Mouse (Mus musculus): ENCODE results near the gene Pold2. TPM values are rescaled to one million over a fixed set of nuclear protein-coding genes. Genes with fewer than 3 reads are reported as not detected.
"Not testable (repeated sequence)": the region's sequence is repeated elsewhere in the genome, so short reads cannot be mapped to it uniquely, and the experiment has no call there.

Pold2 gene
- polyA plus RNA-seq, 1 experiment from 2014 or later, result 128 TPM

DNA sequence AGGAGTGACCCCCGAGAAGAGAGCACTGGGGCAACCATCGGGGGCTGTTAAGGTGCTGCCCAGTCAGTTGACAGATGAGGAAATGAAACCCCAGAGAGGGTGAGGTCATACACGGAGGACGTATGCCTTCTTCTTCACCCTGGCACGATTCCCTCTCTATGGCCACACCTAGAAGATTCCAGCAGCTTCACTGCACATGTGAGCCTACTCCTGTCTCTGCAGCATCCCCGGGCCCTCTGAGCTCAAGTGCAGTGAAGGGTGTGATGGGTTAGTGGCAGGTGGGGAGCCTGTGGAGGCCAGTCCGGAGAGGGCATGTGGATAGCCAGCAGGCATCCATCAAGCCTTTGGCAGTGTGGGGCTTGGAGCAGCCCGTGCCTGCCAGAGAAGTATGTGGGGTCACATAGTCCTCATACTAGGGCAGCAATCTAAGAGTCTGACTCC, 14.1 kb upstream of the Pold2 start:
- Histone ChIP-seq H3K9me3 (ENCODE audit: control insufficient read depth, low read length) (no peaks in the 10 kb centered on the region), H3K27me3 (ENCODE audit: control insufficient read depth, insufficient read depth, low read length) (no peaks in the 10 kb centered on the region), H3K9ac (ENCODE audit: low read depth, low read length) (no peak overlapping the region), H3K4me3 (ENCODE audit: low read length) (no peak overlapping the region), H3K4me1 (ENCODE audit: control insufficient read depth, insufficient read depth, low read length) (peaks cover 30% of the 10 kb centered on the region), H3K36me3 (ENCODE audit: control insufficient read depth, insufficient read depth, low read length) (no peaks in the 10 kb centered on the region), H3K27ac (ENCODE audit: low read depth, low read length) (peak overlapping the region; percentile 10; the same call in 1 of the 2 replicates), H3K4me2 (replicated peaks; ENCODE audit: low read depth, low read length) (no peak overlapping the region)
- peak; percentile 90 for ATAC-seq (ENCODE audit: low FRiP score, low TSS enrichment)
- WGBS, result 22% methylated on average over 8 of the region's 8 CpGs

GRCm38 (mm10) chr11:5888563-5888962, 10.5 kb upstream of the Pold2 start:
- H3K36me3 ChIP-seq (ENCODE audit: control insufficient read depth, insufficient read depth, low read length); ATAC-seq (ENCODE audit: low FRiP score, low TSS enrichment); H3K4me3 ChIP-seq (ENCODE audit: low read length); H3K9me3 ChIP-seq (ENCODE audit: control insufficient read depth, low read length); H3K27me3 ChIP-seq (ENCODE audit: control insufficient read depth, insufficient read depth, low read length); H3K9ac ChIP-seq (ENCODE audit: low read depth, low read length); H3K27ac ChIP-seq (ENCODE audit: low read depth, low read length); H3K4me2 ChIP-seq (replicated peaks; ENCODE audit: low read depth, low read length): not testable (repeated sequence)
- peaks cover 19% of the 10 kb centered on the region; the same call in 1 of the 2 replicates for H3K4me1 ChIP-seq (ENCODE audit: control insufficient read depth, insufficient read depth, low read length)
- 65% methylated on average over 4 of the region's 5 CpGs for WGBS

DNA sequence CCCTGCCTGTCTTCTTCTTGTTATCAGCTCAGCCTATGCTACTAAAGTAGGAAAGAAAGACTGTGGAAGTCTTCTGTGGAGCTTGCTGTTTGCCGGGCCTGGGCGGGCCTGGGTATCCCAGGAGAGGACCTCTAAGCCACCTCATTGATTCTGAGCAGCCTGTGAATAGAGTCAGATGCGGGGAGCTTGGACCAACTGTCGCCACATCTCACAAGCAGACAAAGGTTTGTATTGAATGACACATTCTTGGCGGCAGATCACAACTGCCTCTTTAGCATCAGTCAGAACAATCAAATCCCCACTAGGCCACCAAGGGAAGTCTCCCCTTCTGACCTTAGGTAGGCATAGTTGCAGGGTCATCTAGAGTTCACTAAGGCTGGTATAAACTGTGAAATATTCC, 9.2 kb upstream of the Pold2 start:
- Histone ChIP-seq H3K9ac (ENCODE audit: low read depth, low read length) (no peak overlapping the region), H3K4me2 (replicated peaks; ENCODE audit: low read depth, low read length) (no peak overlapping the region), H3K9me3 (ENCODE audit: control insufficient read depth, low read length) (no peaks in the 10 kb centered on the region), H3K27ac (ENCODE audit: low read depth, low read length) (no peak overlapping the region), H3K4me1 (ENCODE audit: control insufficient read depth, insufficient read depth, low read length) (peaks cover 7% of the 10 kb centered on the region; the same call in 1 of the 2 replicates), H3K27me3 (ENCODE audit: control insufficient read depth, insufficient read depth, low read length) (no peaks in the 10 kb centered on the region), H3K4me3 (ENCODE audit: low read length) (no peak overlapping the region), H3K36me3 (ENCODE audit: control insufficient read depth, insufficient read depth, low read length) (no peaks in the 10 kb centered on the region)
- no peak for ATAC-seq (ENCODE audit: low FRiP score, low TSS enrichment)
- WGBS, result 64% methylated on average over 5 of the region's 5 CpGs

DNA sequence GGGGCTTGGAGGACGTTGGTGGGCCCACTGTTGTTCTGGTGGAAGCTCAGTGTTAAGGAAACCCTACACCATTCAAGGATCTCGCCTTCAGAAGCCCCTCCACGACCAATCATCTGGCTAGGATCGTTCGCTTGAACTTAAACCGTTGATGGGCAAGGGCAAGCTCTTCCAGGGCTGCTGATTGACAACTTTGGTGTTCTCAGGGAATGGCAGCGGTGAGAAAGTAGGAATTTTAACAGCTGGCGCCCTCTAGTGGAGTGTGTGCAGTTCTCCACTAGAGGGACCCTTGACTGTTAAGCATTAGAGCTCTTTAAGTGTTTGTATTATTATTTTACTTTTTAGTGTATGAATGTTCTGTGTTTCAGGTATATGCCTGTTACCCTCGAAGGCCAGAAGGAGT, 8.1 kb upstream of the Pold2 start:
- no peaks in the 10 kb centered on the region for H3K4me1 ChIP-seq (ENCODE audit: control insufficient read depth, insufficient read depth, low read length)
- H3K4me2 ChIP-seq (replicated peaks; ENCODE audit: low read depth, low read length), result no peak overlapping the region
- H3K9ac ChIP-seq (ENCODE audit: low read depth, low read length), result no peak overlapping the region
- 15% methylated on average over 9 of the region's 9 CpGs for WGBS
- no peaks in the 10 kb centered on the region for H3K27me3 ChIP-seq (ENCODE audit: control insufficient read depth, insufficient read depth, low read length)
- H3K4me3 ChIP-seq (ENCODE audit: low read length), result no peak overlapping the region
- H3K27ac ChIP-seq (ENCODE audit: low read depth, low read length), result no peak overlapping the region
- no peaks in the 10 kb centered on the region for H3K36me3 ChIP-seq (ENCODE audit: control insufficient read depth, insufficient read depth, low read length)
- ATAC-seq (ENCODE audit: low FRiP score, low TSS enrichment), result peak; percentile 44; the same call in 1 of the 2 replicates
- H3K9me3 ChIP-seq (ENCODE audit: control insufficient read depth, low read length), result no peaks in the 10 kb centered on the region

DNA sequence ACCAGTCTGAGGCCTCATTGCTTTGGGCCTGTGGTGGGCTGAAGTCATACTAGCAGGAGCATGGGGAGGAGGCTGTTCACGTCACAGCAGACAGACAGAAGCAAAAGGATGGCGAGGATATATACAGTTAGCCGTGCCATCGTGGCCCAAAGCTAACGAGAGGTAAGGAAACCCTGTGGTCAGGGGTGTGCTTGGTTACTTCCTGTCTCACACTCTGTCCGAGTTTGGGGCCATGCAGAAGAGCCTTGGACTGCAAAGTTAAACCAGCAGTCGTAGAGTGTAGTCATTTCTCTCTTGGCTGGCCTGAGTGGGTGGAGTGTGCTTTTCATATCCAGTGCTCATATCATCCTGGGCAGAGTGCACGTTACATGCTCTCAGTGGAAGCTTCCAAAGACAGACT, 4.4 kb upstream of the Pold2 start:
- Histone ChIP-seq H3K27me3 (ENCODE audit: control insufficient read depth, insufficient read depth, low read length) (no peaks in the 10 kb centered on the region), H3K4me1 (ENCODE audit: control insufficient read depth, insufficient read depth, low read length) (peaks cover 4% of the 10 kb centered on the region; the same call in 1 of the 2 replicates), H3K9ac (ENCODE audit: low read depth, low read length) (no peak overlapping the region), H3K4me2 (replicated peaks; ENCODE audit: low read depth, low read length) (no peak overlapping the region), H3K9me3 (ENCODE audit: control insufficient read depth, low read length) (no peaks in the 10 kb centered on the region), H3K4me3 (ENCODE audit: low read length) (no peak overlapping the region), H3K27ac (ENCODE audit: low read depth, low read length) (no peak overlapping the region), H3K36me3 (ENCODE audit: control insufficient read depth, insufficient read depth, low read length) (no peaks in the 10 kb centered on the region)
- WGBS, result 66% methylated on average over 8 of the region's 8 CpGs
- no peak for ATAC-seq (ENCODE audit: low FRiP score, low TSS enrichment)

DNA sequence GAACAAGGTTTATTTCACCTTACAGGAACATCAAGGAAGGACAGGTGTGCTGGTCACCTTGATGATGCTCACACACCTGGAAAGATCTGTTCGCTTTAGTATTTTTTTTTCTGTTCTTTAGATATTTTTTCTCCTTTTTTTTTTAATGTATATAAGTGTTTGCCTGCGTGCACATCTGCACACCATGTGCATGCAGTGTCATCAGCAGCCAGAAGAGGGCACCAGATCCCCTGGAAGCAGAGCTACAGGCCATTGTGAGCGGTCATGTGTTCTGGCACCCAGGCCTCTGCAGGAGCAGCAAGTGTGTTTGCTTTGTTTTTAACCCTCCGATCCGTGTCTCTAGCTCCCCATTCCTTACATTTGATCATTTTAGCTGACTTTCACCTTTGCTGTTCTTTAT, 1.8 kb upstream of the Pold2 start:
- Histone ChIP-seq H3K4me3 (ENCODE audit: low read length) (no peak overlapping the region), H3K9ac (ENCODE audit: low read depth, low read length) (no peak overlapping the region), H3K36me3 (ENCODE audit: control insufficient read depth, insufficient read depth, low read length) (peaks cover 11% of the 10 kb centered on the region), H3K4me1 (ENCODE audit: control insufficient read depth, insufficient read depth, low read length) (peaks cover 9% of the 10 kb centered on the region; the same call in 1 of the 2 replicates), H3K4me2 (replicated peaks; ENCODE audit: low read depth, low read length) (no peak overlapping the region), H3K27ac (ENCODE audit: low read depth, low read length) (no peak overlapping the region), H3K9me3 (ENCODE audit: control insufficient read depth, low read length) (no peaks in the 10 kb centered on the region), H3K27me3 (ENCODE audit: control insufficient read depth, insufficient read depth, low read length) (no peaks in the 10 kb centered on the region)
- 65% methylated on average over 5 of the region's 5 CpGs for WGBS
- ATAC-seq (ENCODE audit: low FRiP score, low TSS enrichment), result no peak

GRCm38 (mm10) chr11:5878661-5879060, 569 bp upstream of the Pold2 start:
- ATAC-seq (ENCODE audit: low FRiP score, low TSS enrichment), result no peak

DNA sequence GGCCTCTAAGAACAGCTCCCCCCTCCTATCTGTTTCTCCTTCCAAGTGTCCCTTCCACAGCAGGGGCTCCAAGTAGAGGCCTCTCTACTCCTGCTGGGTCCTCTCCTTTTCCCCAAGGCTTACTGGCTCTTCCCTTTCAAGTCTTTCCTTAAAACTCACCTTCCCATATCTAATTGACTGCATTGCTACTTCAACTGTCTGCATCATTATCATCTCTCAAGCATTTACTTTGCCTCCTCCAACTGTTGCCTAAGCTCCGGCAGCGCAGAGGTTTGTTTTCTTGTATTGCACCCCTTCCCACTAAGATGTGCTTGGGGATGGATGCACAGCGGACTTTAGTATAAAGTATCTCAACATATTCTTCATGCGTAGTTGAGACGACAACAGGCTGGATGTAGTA, 671 bp downstream of the Pold2 start:
- Histone ChIP-seq H3K27me3 (ENCODE audit: control insufficient read depth, insufficient read depth, low read length) (no peaks in the 10 kb centered on the region), H3K9ac (ENCODE audit: low read depth, low read length) (peak overlapping the region; percentile 71), H3K36me3 (ENCODE audit: control insufficient read depth, insufficient read depth, low read length) (peaks cover 35% of the 10 kb centered on the region), H3K4me1 (ENCODE audit: control insufficient read depth, insufficient read depth, low read length) (peaks cover 9% of the 10 kb centered on the region; the same call in 1 of the 2 replicates), H3K9me3 (ENCODE audit: control insufficient read depth, low read length) (no peaks in the 10 kb centered on the region), H3K27ac (ENCODE audit: low read depth, low read length) (peak overlapping the region; percentile 10; the same call in 1 of the 2 replicates), H3K4me3 (ENCODE audit: low read length) (peak overlapping the region; percentile 71), H3K4me2 (replicated peaks; ENCODE audit: low read depth, low read length) (peak overlapping the region; percentile 68)
- under 1% methylated on average over 5 of the region's 5 CpGs for WGBS
- ATAC-seq (ENCODE audit: low FRiP score, low TSS enrichment), result no peak

More at GRCm38 (mm10) chr11:5878661-5879060, 569 bp upstream of the Pold2 start:
- Histone ChIP-seq H3K27ac (ENCODE audit: low read depth, low read length) (peak overlapping the region; percentile 81; the same call in 1 of the 2 replicates), H3K36me3 (ENCODE audit: control insufficient read depth, insufficient read depth, low read length) (peaks cover 24% of the 10 kb centered on the region), H3K4me2 (replicated peaks; ENCODE audit: low read depth, low read length) (peak overlapping the region; percentile 43), H3K4me3 (ENCODE audit: low read length) (peak overlapping the region; percentile 71), H3K9ac (ENCODE audit: low read depth, low read length) (peak overlapping the region; percentile 53; the same call in 1 of the 2 replicates), H3K9me3 (ENCODE audit: control insufficient read depth, low read length) (no peaks in the 10 kb centered on the region), H3K27me3 (ENCODE audit: control insufficient read depth, insufficient read depth, low read length) (no peaks in the 10 kb centered on the region), H3K4me1 (ENCODE audit: control insufficient read depth, insufficient read depth, low read length) (peaks cover 9% of the 10 kb centered on the region; the same call in 1 of the 2 replicates)
- 23% methylated on average over 8 of the region's 8 CpGs for WGBS

DNA sequence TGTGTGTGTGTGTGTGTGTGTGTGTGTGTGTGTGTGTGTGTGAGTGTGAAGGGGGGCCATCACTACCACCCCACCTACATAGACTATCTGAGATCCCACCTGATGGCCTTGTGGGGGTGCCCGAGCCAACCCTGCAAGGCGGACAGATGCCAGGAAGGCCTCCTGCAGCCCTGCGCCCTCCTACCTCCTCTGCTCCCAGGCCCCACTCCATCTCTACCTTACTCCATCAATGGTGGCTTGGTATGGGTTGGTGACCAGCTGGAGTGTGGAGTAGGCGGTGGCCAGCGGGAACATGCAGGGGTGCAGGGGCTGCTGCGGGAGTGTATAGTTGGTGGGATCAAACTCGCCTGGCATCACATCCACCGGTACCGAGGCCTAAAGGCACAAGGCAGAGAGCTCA, 4.9 kb downstream of the Pold2 start:
- H3K4me3 ChIP-seq (ENCODE audit: low read length), result no peak overlapping the region
- no peak overlapping the region for H3K4me2 ChIP-seq (replicated peaks; ENCODE audit: low read depth, low read length)
- no peak overlapping the region for H3K27ac ChIP-seq (ENCODE audit: low read depth, low read length)
- no peaks in the 10 kb centered on the region for H3K9me3 ChIP-seq (ENCODE audit: control insufficient read depth, low read length)
- no peak for ATAC-seq (ENCODE audit: low FRiP score, low TSS enrichment)
- H3K27me3 ChIP-seq (ENCODE audit: control insufficient read depth, insufficient read depth, low read length), result no peaks in the 10 kb centered on the region
- H3K9ac ChIP-seq (ENCODE audit: low read depth, low read length), result no peak overlapping the region
- 93% methylated on average over 9 of the region's 9 CpGs for WGBS
- peaks cover 77% of the 10 kb centered on the region for H3K36me3 ChIP-seq (ENCODE audit: control insufficient read depth, insufficient read depth, low read length)
- H3K4me1 ChIP-seq (ENCODE audit: control insufficient read depth, insufficient read depth, low read length), result peaks cover 4% of the 10 kb centered on the region; the same call in 1 of the 2 replicates

Data from kidney, embryonic 14.5 days (tissue).